Mouse (Mus musculus) G1E-ER4 (cell line): ENCODE results near the gene Brms1. TPM values are rescaled to one million over a fixed set of nuclear protein-coding genes. Genes with fewer than 3 reads are reported as not detected.

ENCODE experiments used
- GATA1 ChIP-seq: IDR thresholded peaks from one replicate; pipeline ENCODE4 v1.8.0; 2012; ENCODE audit warnings: low read length, inconsistent platforms
- polyA plus RNA-seq: library from polyadenylated mRNA; stranded (reverse); fragments of >175 nt; gene quantifications from 2 replicates; pipeline ENCODE4 v1.2.3, GENCODE M21; 2012

Gene Brms1
- polyA plus RNA-seq, 1 experiment, result 61.3 TPM

DNA sequence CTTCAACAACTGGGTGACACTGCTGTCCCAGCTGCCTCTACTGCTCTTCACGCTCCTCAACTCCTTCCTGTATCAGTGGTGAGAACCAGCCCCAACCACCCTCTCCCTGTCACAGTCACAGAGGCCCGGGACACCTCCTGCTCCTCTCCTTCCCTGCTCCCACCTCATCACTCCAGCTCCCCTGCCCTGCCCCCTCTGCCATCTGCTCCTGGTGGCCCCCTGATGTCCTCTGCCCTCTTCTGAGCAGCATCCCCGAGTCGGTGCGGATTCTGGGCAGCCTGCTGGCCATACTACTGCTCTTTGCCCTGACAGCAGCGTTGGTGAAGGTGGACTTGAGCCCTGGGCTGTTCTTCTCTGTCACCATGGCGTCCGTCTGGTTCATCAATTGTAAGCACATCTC is 15.0 kb upstream of the Brms1 start:
- TF ChIP-seq GATA1, result no peak

DNA sequence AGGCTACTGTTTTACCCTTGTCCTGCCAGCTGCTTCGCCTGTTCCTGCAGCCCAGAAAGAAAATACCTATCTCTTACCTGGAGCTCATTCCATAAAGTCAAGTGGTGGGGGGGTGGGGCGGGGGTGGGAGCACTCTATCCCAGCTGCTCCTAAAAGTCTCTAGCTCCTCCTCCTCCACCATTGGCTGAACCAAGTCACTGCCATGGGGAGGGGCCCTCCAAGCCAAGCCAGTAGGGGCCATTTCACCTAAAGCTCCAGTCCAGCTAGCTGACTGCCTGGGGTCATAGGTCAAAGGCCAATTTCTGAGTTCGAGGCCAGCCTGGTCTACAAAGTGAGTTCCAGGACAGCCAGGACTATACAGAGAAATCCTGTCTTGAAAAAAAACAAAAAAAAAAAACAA is 8.5 kb upstream of the Brms1 start:
- no peak for TF ChIP-seq GATA1

DNA sequence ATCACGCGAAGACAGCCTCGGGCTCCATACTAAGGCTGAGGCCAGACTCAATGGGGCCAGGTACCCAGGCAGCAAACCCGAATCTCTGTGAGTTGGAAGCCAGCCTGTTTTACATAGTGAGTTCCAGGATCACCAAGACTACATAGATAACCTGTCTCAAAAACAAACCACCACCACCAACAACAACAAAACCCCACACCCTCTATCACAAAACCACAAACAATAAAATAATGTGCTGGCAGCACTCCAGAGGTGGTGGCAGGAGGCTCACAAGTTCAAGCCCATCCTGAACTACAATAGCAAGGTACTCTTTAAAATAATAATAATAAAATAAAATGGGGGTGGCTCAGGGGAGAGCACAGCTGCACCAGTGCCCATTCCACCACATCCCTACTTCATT is 4.6 kb upstream of the Brms1 start:
- no peak for TF ChIP-seq GATA1

DNA sequence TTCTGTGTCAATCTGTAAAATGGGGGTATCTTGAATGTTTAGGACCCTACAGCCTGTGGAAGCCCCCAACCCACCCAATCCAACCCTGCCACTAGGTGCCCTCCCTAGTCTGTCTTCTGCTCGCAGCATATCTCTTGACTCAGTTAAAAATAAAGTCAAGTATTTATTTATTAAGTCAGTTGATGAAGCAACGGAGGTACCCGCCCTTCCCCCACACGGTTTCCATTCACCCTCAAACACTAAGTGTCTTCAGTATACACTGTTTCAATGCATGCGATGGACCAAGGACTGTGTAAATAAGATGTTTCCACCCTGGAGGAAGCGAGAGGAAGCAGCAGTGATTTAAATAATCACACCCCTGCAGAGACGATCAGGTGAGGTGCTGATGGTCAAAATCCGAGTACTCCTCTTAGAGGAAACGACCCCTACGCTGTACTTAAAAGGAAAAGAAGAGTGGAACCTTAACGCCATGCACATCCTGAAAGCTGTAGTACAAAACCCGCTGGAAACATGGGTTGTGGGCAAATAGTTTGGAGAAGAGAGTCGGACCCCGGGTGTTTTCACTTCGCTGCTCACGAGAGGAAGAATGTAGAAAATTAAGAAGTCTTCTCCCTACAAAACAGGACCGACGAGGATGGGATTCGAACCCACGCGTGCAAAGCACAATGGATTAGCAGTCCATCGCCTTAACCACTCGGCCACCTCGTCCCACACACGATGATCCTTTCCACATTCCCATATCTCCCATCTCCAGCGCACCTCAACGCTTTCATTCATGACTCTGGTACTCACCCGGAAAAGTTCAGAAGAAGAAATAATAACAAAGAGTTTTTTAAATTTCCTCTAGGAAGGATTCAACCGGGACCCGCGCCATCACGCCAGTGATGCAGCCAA is 3.2 kb upstream of the Brms1 start:
- TF ChIP-seq GATA1, result no peak

DNA sequence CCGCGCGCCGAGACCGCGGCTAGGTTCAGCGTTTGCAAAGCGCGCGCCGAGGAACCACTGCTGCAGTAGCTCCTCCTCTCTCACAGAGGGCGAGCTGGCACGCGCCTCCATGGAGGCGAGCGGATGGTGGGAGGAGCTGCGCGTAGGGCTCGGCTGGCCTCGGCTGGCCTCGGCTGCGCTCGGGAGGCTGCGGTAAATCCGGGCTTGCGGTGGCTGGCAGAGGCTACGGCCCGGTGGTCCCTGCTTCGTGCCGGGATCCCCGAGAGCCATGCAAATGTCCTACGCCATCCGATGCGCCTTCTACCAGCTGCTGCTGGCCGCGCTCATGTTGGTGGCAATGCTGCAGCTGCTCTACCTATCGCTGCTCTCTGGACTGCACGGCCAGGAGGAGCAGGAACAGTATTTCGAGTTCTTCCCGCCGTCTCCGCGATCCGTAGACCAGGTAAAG is 2.4 kb upstream of the Brms1 start, which contains the start of the genes B4gat1 and AC124502.3:
Gene B4gat1 (plus strand): TSS at position 118 of the 448 bp plus-strand sequence.
Gene AC124502.3 (plus strand): TSS at position 183 of the 448 bp plus-strand sequence.
- TF ChIP-seq GATA1, result no peak

DNA sequence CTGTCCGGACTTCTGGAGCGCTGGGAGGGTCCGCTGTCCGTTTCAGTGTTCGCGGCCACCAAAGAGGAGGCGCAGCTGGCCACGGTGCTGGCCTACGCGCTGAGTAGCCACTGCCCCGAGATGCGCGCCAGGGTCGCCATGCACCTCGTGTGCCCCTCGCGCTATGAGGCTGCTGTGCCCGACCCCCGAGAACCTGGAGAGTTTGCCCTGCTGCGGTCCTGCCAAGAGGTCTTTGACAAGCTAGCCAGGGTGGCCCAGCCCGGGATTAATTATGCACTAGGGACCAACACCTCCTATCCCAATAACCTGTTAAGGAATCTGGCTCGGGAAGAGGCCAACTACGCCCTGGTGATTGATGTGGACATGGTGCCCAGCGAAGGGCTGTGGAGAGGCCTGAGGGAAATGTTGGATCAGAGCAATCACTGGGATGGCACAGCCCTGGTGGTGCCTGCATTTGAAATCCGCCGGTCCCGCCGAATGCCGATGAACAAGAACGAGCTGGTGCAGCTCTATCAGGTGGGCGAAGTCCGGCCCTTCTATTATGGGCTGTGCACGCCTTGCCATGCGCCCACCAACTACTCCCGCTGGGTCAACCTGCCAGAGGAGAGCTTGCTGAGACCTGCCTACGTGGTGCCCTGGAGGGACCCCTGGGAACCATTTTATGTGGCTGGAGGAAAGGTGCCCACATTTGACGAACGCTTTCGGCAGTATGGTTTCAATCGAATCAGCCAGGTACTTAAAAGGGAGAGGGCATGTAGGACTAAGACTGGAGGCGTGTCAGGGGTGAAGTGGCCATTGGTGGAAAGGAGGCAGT is 1.6 kb upstream of the Brms1 start:
- TF ChIP-seq GATA1, result no peak

DNA sequence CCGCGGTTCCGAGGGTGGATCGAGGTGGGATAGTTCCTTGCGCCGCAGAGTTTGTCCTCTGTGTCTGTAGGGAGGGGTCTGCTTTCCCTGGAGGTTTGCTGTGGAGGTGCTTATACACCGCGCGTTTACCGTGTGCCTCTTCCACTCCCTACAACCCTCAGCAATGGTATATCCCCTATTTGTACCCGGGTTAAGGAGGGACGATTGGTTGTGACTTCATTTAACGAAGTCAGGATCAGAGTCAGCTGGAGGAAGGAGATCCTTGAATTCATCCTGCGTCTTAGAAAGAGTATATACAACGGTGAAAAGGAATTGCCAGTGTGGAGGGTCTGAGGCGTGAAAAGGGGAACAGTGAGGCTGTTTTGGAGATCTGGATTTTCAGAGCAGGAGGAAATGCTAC is 434 bp downstream of the Brms1 start:
- no peak for TF ChIP-seq GATA1

DNA sequence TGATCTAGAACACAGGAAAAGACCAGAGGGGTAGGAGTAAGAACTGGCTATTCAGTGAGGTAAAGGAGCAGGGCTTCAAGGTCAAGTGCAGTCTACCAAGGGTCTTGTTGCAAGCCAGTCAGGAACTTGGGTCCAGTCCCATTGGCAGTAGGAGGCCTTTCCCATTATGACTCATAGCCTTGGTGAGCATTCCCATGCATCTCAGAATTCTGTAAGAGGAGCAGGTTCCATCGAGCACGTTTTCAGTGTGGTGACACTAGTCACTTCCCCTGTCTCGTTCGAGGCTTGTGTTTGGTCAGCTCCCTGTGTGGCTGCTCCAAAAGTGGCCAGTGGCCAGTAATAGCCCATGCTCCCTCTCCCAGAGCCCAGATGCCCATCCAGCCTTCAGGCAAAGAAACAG is 4.4 kb downstream of the Brms1 start:
- no peak for TF ChIP-seq GATA1

DNA sequence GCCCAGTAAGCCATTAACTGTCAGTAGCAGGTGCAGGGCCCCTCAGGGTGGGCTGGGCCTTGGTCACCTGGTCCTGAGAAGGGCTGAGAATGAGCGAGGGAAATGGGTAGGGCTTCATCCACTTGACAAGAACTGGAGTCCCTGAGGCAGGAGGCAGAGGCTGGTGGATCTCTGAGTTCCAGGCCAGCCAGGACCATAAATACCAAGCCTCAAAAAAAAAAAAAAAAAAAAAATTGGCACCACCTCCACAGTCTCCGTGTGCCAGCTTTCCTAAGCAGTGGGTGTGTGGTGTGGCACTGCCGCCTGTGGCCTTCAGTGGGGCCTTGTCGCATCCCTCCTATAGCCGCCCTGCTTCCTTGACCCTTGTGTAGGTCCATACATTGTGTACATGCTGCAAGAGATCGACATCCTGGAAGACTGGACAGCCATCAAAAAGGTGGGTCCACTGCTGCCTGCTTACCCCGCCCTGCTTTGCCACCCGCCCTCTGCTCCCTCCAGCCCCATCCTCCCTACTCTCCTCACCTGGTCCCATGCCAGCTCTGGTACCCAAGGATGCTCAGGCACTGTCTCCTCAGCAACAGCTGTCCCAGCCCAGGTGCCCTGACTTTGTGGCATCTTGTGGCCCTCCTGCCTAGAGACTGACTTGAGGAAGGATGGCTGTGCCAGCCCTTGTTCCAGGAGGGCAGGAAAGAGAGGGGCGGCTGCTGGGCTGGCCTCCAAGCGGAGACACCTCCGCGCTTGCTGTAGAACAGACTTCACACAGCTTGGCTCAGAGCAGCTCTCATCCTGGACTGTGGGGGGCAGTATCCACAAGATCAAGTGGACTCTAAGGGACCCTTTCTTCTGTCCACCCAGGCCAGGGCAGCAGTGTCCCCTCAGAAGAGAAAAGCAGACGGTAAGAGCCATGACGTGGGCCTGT is 7.2 kb downstream of the Brms1 start:
- TF ChIP-seq GATA1, result no peak

DNA sequence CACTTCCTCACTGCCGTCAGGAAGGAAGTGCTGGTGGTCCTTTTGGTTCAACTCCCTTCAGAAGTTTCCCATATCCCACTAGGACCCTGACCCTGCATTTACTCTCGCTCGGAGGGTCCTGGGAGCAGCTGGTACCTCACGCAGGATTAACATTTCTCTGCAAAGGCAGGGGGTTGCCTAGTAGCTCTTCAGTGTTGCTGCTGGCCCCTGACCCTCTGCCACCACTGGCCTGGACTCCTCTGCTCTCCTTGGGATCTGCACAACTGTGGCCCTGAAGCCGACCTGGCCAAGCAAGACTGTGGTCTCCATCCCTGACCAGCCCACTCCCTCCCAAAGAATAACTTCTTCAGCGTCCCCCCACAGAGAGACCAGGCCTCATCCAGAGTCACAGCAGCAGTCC is 8.2 kb downstream of the Brms1 start:
- no peak for TF ChIP-seq GATA1

DNA sequence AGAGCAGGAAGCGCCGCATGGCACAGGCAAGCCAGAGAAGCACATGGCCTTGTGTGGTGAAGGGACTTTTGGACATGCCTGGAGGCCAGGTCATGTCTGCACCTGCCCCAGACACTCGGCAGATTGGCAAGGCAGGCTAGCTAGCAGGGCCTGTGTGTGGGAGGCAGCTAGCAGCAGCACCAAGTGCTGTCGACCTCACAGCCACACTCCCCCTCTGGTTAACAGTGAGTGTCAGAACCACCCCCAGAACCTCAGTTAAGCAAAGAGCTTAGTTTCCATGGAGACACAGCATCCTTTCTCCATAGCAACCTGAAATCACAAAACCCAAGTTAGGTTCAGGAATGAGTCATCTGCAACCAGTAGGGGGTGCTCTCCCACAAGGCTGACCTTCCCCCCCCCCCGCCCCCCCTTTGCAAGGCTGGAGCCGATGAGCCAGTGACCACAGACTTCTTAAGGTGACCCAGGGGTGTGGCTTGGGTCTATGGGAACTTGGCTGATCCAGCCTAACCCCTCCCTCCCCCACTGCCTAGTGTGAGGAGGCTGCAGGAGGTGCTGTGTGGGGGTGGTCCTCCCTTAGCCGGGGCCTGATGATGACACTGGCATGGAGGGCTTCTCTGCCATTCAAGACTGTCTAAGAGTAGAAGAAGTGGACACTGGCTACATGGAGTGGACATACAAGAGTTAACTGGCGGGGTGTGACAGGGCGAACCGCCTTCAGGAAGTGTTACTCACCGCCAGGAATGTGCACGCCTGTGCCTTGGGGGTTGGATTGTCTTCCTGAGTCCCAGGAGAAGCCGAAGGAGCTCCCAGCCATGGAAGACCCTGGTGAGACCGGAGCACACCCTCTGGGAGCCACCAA is 9.1 kb downstream of the Brms1 start, which contains the start of gene Rin1:
Gene Rin1 (plus strand): TSS at position 435 of the 859 bp plus-strand sequence.
- no peak for TF ChIP-seq GATA1

DNA sequence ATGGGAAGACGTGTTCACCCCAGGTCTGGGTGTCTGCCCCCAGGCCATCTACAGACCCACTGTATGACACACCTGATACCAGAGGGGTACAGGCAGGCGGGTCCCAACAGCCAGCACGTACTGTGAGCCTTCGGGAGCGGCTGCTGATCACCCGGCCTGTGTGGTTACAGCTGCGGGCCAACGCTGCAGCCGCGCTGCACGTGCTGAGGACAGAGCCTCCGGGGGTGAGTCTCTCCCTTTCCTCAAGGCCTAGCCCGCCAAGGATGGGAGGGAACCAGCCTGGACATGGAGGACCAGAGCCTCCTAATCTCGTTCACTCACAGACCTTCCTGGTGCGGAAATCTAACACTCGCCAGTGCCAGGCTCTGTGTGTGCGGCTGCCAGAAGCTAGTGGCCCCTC is 9.9 kb downstream of the Brms1 start:
- TF ChIP-seq GATA1, result no peak

DNA sequence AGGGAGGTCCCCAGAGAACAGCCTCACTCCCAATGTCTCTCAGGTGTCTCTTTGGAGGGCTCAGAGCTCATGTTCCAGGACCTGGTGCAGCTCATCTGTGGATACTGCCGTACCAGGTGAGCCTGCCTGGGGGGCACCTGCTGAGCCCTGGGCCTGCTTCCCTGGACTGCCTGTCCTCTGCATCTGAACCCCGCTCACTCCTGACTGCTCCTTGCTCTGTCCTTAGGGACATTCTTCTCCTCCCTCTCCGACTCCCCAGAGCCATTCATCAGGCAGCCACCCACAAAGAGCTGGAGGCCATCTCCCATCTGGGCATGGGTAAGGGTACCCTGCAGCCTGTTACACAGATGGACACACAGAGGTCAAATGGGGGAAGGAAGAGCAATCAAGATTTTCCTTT is 10.4 kb downstream of the Brms1 start:
- TF ChIP-seq GATA1, result no peak

DNA sequence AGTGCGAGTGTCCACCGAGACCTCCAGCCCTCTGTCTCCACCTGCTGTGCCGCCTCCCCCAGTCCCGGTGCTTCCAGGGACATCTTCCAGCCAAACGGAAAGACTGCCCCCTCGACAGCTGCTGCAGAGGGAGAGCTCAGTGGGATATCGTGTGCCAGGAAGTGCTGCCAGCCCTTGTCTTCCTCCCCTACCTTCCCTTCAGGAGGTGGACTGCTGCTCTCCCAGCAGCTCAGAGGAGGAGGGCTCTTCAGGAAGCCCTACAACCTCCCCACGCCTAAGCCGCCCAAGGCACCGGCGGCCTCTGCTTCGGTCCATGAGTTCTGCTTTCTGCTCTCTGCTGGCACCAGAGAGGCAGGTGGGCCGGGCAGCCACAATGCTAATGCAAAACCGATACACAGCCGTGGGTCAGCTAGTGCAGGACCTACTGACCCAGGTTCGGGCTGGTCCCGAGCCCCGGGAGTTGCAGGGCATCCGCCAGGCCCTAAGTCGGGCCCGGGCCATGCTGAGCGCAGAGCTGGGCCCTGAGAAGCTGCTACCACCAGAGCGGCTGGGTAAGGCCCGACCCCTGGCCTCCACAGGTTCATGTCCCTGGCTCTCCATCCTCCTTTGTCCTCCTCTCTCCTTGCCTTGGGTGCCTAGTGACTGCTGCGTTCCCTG is 11.1 kb downstream of the Brms1 start:
- TF ChIP-seq GATA1, result no peak

DNA sequence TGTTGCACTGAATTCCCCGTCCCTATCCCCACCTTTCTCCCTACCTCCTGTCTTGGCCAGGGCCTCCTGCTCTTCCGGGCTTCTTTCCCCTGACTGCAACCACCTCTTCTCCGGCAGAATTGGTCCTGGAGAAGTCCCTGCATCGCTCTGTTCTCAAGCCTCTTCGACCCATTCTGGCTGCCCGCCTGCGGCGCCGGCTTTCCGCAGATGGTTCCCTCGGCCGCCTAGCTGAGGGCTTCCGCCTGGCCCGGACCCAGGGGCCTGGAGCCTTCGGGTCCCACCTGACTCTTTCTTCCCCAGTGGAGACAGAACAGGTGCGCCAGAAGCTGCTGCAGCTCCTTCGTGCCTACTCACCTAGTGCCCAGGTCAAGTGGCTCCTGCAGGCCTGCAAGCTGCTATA is 11.7 kb downstream of the Brms1 start:
- TF ChIP-seq GATA1, result no peak
